Mouse (Mus musculus): ENCODE results near the gene Zcchc24. TPM values are rescaled to one million over a fixed set of nuclear protein-coding genes. Genes with fewer than 3 reads are reported as not detected.

The Zcchc24 gene
- polyA plus RNA-seq, 1 experiment: 86.2 TPM

DNA sequence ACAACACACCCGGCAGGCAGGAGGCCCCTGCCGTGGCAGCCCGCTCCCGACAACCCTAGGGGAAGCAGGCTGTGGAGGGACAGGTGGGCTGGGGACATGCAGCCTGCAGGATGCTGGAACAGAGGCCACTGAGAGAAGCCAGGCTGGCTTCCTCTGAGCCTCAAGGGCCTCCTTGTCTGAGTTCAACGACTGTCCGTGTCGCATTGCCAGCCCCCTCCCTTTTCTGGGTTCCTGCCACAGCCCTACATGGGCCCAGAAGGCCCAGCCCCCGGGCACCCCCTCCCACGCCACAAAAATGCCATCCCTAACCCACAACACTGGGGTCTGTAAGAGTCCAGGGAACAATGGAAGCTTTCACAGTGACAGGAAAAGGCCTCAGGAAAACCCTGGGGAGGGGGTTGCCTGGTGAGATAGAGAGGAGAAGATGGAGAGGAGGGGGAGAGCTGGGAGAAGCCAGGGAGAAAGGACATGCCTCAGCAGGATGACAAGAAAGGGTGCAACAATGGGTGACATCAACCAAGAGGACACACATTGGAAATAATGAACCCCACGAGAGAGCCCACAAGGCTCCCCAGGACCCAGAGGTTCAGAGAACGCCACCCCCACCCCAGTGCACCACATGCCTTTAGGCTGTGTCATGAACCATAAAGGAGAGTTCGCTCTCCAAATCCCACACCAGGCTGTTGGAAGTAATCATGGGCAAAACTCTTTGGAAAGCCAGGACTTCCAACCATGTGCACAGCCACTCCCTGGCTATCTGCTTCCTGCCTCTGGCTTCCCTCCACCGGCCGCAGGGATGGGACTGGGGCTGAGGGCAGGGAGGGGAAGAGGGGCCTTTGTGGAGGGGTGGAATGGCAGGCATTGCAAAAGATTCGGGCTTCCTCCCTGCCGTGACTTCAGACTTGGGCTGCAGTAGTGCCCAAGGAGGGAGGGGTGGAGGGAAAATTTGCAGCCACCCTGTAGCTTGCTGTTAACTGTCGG is 33.8 kb downstream of the Zcchc24 start:
- Histone ChIP-seq H3K27me3 (ENCODE audit: control insufficient read depth, insufficient read depth, insufficient read length) (no peaks in the 10 kb centered on the region), H3K79me2 (ENCODE audit: control insufficient read depth, insufficient read depth) (peaks cover 7% of the 10 kb centered on the region), H3K36me3 (ENCODE audit: control insufficient read depth, insufficient read depth) (peaks cover 9% of the 10 kb centered on the region), H3K4me3 (no peak overlapping the region), H3ac (ENCODE audit: control insufficient read depth, insufficient read length) (no peak overlapping the region), H3K4me2 (ENCODE audit: low read depth) (peak overlapping the region; percentile 68)
- TF ChIP-seq CEBPB (IDR thresholded peaks at IDR 0.05; ENCODE audit: insufficient read depth, poor library complexity, severe bottlenecking): 0 out of 2 replicates have a peak, but pooled peaks have one; percentile 49
- TF ChIP-seq USF1 (IDR thresholded peaks at IDR 0.05; ENCODE audit: low read depth): no peak
- TF ChIP-seq POLR2AphosphoS2 (IDR thresholded peaks at IDR 0.05; ENCODE audit: insufficient read length, low read depth): peak; percentile 37
- TF ChIP-seq REST (IDR thresholded peaks at IDR 0.05; ENCODE audit: insufficient read depth, insufficient read length): no peak
- no peak for TF ChIP-seq TCF3 (IDR thresholded peaks at IDR 0.05; ENCODE audit: insufficient read length, low read depth)
- TF ChIP-seq MYOG (IDR thresholded peaks at IDR 0.05; ENCODE audit: control insufficient read depth in 1 of 3, insufficient read depth in 1 of 3, insufficient read length in 2 of 3, low read depth in 2 of 3): peak in 2 of 3 experiments; percentile 4 to 66
- no peak for TF ChIP-seq POLR2A (IDR thresholded peaks at IDR 0.05; ENCODE audit: insufficient read length, low read depth)
- peak in 2 of 3 experiments; percentile 26 to 62 for TF ChIP-seq MYOD1 (IDR thresholded peaks at IDR 0.05; ENCODE audit: control insufficient read depth in 1 of 3, insufficient read length in 2 of 3, low read depth in 2 of 3)
- TF ChIP-seq TCF12 (IDR thresholded peaks at IDR 0.05; ENCODE audit: insufficient read depth, poor library complexity, severe bottlenecking): no peak
- no peak for TF ChIP-seq SRF (IDR thresholded peaks at IDR 0.05; ENCODE audit: control insufficient read depth, insufficient read length, low read depth)
- no peak for TF ChIP-seq MAX (IDR thresholded peaks at IDR 0.05; ENCODE audit: low read depth)
- TF ChIP-seq E2F4 (IDR thresholded peaks at IDR 0.05; ENCODE audit: insufficient read depth): no peak

- H3K36me3 ChIP-seq (ENCODE audit: control insufficient read depth, insufficient read depth): peaks cover 19% of the 10 kb centered on the region
- no peak overlapping the region for H3K4me2 ChIP-seq (ENCODE audit: low read depth)
- peaks cover 37% of the 10 kb centered on the region for H3K79me2 ChIP-seq (ENCODE audit: control insufficient read depth, insufficient read depth)
- no peak overlapping the region for H3ac ChIP-seq (ENCODE audit: control insufficient read depth, insufficient read length)
- no peaks in the 10 kb centered on the region for H3K27me3 ChIP-seq (ENCODE audit: control insufficient read depth, insufficient read depth, insufficient read length)
- TF ChIP-seq USF1 (IDR thresholded peaks at IDR 0.05; ENCODE audit: low read depth) (no peak), SRF (IDR thresholded peaks at IDR 0.05; ENCODE audit: control insufficient read depth, insufficient read length, low read depth) (no peak), MYOG (IDR thresholded peaks at IDR 0.05; ENCODE audit: control insufficient read depth in 1 of 3, insufficient read depth in 1 of 3, insufficient read length in 2 of 3, low read depth in 2 of 3) (no peak), POLR2A (IDR thresholded peaks at IDR 0.05; ENCODE audit: insufficient read length, low read depth) (peak; percentile 12), REST (IDR thresholded peaks at IDR 0.05; ENCODE audit: insufficient read depth, insufficient read length) (no peak)
- no peak overlapping the region for H3K4me3 ChIP-seq
Measured at GRCm38 (mm10) chr14:25727149-25727510, 41.7 kb downstream of the Zcchc24 start.

GRCm38 (mm10) chr14:25726226-25727148 is 42.4 kb downstream of the Zcchc24 start:
- TF ChIP-seq POLR2A (IDR thresholded peaks at IDR 0.05; ENCODE audit: insufficient read length, low read depth) (peak; percentile 26), POLR2AphosphoS2 (IDR thresholded peaks at IDR 0.05; ENCODE audit: insufficient read length, low read depth) (peak; percentile 26), MYOD1 (IDR thresholded peaks at IDR 0.05; ENCODE audit: control insufficient read depth in 1 of 3, insufficient read length in 2 of 3, low read depth in 2 of 3) (no peak)
- Histone ChIP-seq H3ac (ENCODE audit: control insufficient read depth, insufficient read length) (no peak overlapping the region), H3K36me3 (ENCODE audit: control insufficient read depth, insufficient read depth) (peaks cover 24% of the 10 kb centered on the region), H3K79me2 (ENCODE audit: control insufficient read depth, insufficient read depth) (peaks cover 37% of the 10 kb centered on the region), H3K4me2 (ENCODE audit: low read depth) (no peak overlapping the region), H3K27me3 (ENCODE audit: control insufficient read depth, insufficient read depth, insufficient read length) (no peaks in the 10 kb centered on the region), H3K4me3 (no peak overlapping the region)

DNA sequence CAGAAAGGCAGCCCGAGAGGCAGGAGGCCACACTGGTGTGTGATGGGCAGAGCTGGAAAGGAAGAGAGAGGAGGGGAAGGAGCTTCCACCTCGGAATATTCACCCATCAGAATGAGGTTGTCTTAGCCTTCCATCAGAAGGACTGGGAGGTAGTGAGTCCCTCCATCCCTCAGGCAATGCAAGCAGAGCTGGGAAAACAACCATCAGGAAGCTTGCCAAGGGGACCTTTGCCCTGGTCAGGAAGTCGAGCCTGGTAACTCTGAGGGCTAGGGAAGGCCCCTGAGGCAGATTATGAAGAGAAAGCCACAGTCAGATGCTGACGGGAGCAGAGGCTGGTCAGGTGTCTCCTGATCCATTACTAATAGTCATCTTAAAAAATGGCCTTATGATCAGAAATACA is 43.1 kb downstream of the Zcchc24 start:
- TF ChIP-seq POLR2AphosphoS2 (IDR thresholded peaks at IDR 0.05; ENCODE audit: insufficient read length, low read depth): peak; percentile 25
- TF ChIP-seq REST (IDR thresholded peaks at IDR 0.05; ENCODE audit: insufficient read depth, insufficient read length): no peak

DNA sequence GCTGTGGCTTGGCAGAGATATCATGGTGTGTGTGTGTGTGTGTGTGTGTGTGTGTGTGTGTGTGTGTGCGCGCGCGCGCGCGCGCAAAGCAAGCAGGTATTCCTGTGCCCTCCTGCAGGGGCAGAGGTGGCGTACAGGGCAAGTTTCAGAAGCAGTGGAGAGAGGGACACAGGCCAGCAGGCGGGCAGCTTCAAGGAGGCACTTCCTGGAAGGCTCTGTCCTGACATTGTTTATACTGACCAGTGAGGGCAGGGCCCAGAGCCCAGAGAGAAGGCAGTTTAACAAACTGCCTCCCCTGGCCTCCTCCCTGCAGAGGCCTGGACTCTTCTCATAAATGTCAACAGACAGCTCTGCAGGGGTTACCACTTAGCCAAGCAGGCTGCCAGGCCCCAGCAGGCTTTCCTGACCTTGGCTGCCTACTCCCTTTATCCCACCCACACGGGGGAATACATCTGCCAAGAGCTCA is 43.8 kb downstream of the Zcchc24 start:
- Histone ChIP-seq H3K4me3 (no peak overlapping the region), H3K36me3 (ENCODE audit: control insufficient read depth, insufficient read depth) (peaks cover 38% of the 10 kb centered on the region), H3K79me2 (ENCODE audit: control insufficient read depth, insufficient read depth) (peaks cover 37% of the 10 kb centered on the region), H3ac (ENCODE audit: control insufficient read depth, insufficient read length) (no peak overlapping the region), H3K4me2 (ENCODE audit: low read depth) (no peak overlapping the region), H3K27me3 (ENCODE audit: control insufficient read depth, insufficient read depth, insufficient read length) (no peaks in the 10 kb centered on the region)
- TF ChIP-seq SRF (IDR thresholded peaks at IDR 0.05; ENCODE audit: control insufficient read depth, insufficient read length, low read depth): no peak
- no peak for TF ChIP-seq MYOD1 (IDR thresholded peaks at IDR 0.05; ENCODE audit: control insufficient read depth in 1 of 3, insufficient read length in 2 of 3, low read depth in 2 of 3)
- TF ChIP-seq E2F4 (IDR thresholded peaks at IDR 0.05; ENCODE audit: insufficient read depth): no peak
- TF ChIP-seq POLR2A (IDR thresholded peaks at IDR 0.05; ENCODE audit: insufficient read length, low read depth): no peak
- TF ChIP-seq MAX (IDR thresholded peaks at IDR 0.05; ENCODE audit: low read depth): no peak
- no peak for TF ChIP-seq REST (IDR thresholded peaks at IDR 0.05; ENCODE audit: insufficient read depth, insufficient read length)
- peak; percentile 14 for TF ChIP-seq POLR2AphosphoS2 (IDR thresholded peaks at IDR 0.05; ENCODE audit: insufficient read length, low read depth)
- TF ChIP-seq TCF3 (IDR thresholded peaks at IDR 0.05; ENCODE audit: insufficient read length, low read depth): no peak
- no peak for TF ChIP-seq USF1 (IDR thresholded peaks at IDR 0.05; ENCODE audit: low read depth)

More for the DNA sequence above, 43.1 kb downstream of the Zcchc24 start:
- peaks cover 32% of the 10 kb centered on the region for H3K36me3 ChIP-seq (ENCODE audit: control insufficient read depth, insufficient read depth)
- H3K4me3 ChIP-seq: no peak overlapping the region
- no peak overlapping the region for H3K4me2 ChIP-seq (ENCODE audit: low read depth)
- no peaks in the 10 kb centered on the region for H3K27me3 ChIP-seq (ENCODE audit: control insufficient read depth, insufficient read depth, insufficient read length)
- H3K79me2 ChIP-seq (ENCODE audit: control insufficient read depth, insufficient read depth): peaks cover 37% of the 10 kb centered on the region
- no peak overlapping the region for H3ac ChIP-seq (ENCODE audit: control insufficient read depth, insufficient read length)
